Mouse (Mus musculus): ENCODE data around the gene Gpr68. TPM values are rescaled to one million over a fixed set of nuclear protein-coding genes. Genes with fewer than 3 reads are reported as not detected.
A peak's percentile ranks its signal among the peaks of the same experiment; 100 is the strongest.

Gene Gpr68
- polyA plus RNA-seq, 1 experiment, result 1.4 TPM

DNA sequence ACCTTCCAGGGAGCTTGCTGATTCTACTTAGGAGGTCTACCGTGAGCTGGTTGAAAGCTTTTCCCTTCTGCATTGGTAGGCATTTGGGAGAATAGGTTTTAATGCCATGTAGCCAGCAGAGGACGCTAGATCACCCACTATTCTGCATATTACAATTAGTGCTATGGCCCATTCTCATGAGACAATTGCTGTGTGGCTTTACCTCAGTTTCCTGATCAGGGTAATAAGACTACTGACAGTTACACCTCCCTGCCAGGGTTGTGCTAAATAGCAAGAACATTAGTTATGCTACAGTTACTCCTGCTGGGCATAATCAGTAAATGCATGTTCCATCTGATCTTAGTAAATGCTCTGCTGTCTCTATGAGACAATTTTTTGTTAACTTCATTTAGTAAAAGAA is 62.2 kb downstream of the Gpr68 start:
- Histone ChIP-seq H3K27ac (ENCODE audit: control insufficient read depth, insufficient read depth, low read depth, low read length, poor library complexity) (no peak overlapping the region), H3K4me3 (replicated peaks; ENCODE audit: control insufficient read depth, low read depth, low read length) (no peak overlapping the region), H3K4me1 (ENCODE audit: control insufficient read depth, insufficient read depth, low read length) (no peaks in the 10 kb centered on the region)
- TF ChIP-seq CTCF (IDR thresholded peaks at IDR 0.05; ENCODE audit: control insufficient read depth, insufficient read depth, low read length), result no peak
- no peak for TF ChIP-seq POLR2A (IDR thresholded peaks at IDR 0.05; ENCODE audit: borderline replicate concordance, control insufficient read depth, low read depth, low read length)
- WGBS, result 48% methylated on average over 2 of the region's 2 CpGs

DNA sequence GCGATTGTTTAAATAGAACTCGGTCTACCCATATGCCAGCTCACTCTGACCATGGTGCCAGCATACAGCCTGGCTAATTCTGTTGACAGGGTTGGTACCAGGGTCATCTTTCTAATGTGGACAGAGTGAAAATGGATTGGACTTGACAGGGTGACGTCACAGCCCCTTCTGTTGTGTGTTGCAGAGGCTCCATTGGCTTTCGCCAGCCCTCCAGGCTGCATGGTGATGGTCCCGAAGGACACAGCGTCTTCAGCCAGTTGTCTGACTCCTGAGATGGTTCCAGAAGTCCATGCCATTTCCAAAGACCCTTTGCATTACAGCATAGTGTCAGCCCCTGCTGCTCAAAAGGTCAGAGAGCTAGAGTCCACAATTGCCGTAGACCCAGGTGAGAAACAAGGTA is 63.5 kb downstream of the Gpr68 start:
- no peak overlapping the region for H3K4me3 ChIP-seq (replicated peaks; ENCODE audit: control insufficient read depth, low read depth, low read length)
- 84% methylated on average over 7 of the region's 7 CpGs for WGBS
- no peaks in the 10 kb centered on the region; the same call in 1 of the 2 replicates for H3K4me1 ChIP-seq (ENCODE audit: control insufficient read depth, insufficient read depth, low read length)
- TF ChIP-seq POLR2A (IDR thresholded peaks at IDR 0.05; ENCODE audit: borderline replicate concordance, control insufficient read depth, low read depth, low read length), result no peak
- no peak for TF ChIP-seq CTCF (IDR thresholded peaks at IDR 0.05; ENCODE audit: control insufficient read depth, insufficient read depth, low read length)
- H3K27ac ChIP-seq (ENCODE audit: control insufficient read depth, insufficient read depth, low read depth, low read length, poor library complexity), result no peak overlapping the region

DNA sequence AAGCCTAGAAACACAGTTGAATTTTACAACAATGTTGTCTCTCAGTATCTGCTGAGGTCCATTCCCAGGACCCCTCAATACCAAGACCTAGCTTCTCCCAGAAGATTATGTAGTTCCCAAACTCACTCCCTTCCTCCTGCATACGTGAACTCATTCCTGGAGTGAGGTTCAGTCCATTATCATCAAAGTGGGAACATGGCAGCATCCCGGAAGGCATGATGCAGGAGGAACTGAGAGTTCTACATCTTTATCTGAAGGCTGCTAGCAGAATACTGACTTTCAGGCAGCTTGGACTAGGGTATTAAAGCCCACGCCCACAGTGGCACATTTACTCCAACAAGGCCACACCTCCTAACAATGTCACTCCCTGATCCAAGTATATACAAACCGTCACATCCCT is 64.8 kb downstream of the Gpr68 start:
- peaks cover 6% of the 10 kb centered on the region for H3K4me1 ChIP-seq (ENCODE audit: control insufficient read depth, insufficient read depth, low read length)
- no peak for TF ChIP-seq CTCF (IDR thresholded peaks at IDR 0.05; ENCODE audit: control insufficient read depth, insufficient read depth, low read length)
- TF ChIP-seq POLR2A (IDR thresholded peaks at IDR 0.05; ENCODE audit: borderline replicate concordance, control insufficient read depth, low read depth, low read length), result no peak
- 81% methylated on average over 4 of the region's 4 CpGs for WGBS
- no peak overlapping the region for H3K27ac ChIP-seq (ENCODE audit: control insufficient read depth, insufficient read depth, low read depth, low read length, poor library complexity)
- no peak overlapping the region for H3K4me3 ChIP-seq (replicated peaks; ENCODE audit: control insufficient read depth, low read depth, low read length)

DNA sequence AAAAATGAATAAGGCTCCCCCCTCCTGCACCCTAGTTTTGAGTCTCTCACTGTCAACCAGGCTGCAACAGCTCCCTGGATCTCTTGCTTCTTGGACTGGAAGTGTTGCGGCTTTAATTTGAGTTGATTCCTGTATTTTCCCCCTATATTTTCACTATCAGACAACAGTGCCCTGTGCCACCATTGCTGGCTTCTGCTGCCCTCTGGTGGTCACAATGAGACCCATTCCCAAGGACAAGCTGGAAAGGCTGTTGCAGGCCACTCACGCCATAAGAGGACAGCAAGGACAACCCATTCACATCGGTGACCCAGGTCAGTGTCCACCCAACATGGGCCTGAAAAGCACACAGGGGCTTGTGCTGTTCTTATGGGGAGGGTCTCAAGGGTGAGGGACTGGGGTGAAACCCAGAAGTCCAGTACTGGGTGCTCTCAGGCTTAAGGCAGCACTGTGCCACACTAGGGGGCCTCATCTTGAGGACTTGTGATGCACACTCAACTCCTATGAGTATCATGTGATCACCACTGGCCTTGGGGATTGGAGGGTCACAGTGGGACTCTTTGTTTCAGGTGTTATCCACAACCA is 66.7 kb downstream of the Gpr68 start:
- WGBS, result 11% methylated on average over 3 of the region's 3 CpGs
- H3K27ac ChIP-seq (ENCODE audit: control insufficient read depth, insufficient read depth, low read depth, low read length, poor library complexity), result no peak overlapping the region
- no peak overlapping the region for H3K4me3 ChIP-seq (replicated peaks; ENCODE audit: control insufficient read depth, low read depth, low read length)
- peaks cover 10% of the 10 kb centered on the region for H3K4me1 ChIP-seq (ENCODE audit: control insufficient read depth, insufficient read depth, low read length)
- TF ChIP-seq CTCF (IDR thresholded peaks at IDR 0.05; ENCODE audit: control insufficient read depth, insufficient read depth, low read length) (peak; percentile 97), POLR2A (IDR thresholded peaks at IDR 0.05; ENCODE audit: borderline replicate concordance, control insufficient read depth, low read depth, low read length) (no peak)

DNA sequence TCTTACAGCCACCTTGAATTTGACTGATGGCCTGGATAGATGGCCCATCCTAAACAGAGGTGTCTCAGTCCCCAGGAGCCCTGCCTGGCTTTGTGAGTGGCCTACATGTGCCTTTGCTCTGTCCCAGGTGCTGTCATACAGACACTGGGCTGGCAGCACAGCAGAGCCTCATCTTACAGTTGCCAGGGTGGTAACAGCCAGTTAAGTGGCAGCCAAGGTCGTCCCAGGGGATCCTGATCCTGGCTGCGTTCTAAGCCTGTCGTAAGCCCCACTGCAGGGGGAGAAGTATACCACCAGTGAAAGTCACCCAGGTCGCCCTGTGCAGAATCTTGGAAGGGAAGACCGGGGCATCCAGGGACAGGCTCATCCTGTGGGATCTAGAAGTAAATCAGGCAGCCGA is 68.1 kb downstream of the Gpr68 start:
- Histone ChIP-seq H3K4me1 (ENCODE audit: control insufficient read depth, insufficient read depth, low read length) (peaks cover 12% of the 10 kb centered on the region), H3K4me3 (replicated peaks; ENCODE audit: control insufficient read depth, low read depth, low read length) (no peak overlapping the region), H3K27ac (ENCODE audit: control insufficient read depth, insufficient read depth, low read depth, low read length, poor library complexity) (no peak overlapping the region)
- TF ChIP-seq POLR2A (IDR thresholded peaks at IDR 0.05; ENCODE audit: borderline replicate concordance, control insufficient read depth, low read depth, low read length) (no peak), CTCF (IDR thresholded peaks at IDR 0.05; ENCODE audit: control insufficient read depth, insufficient read depth, low read length) (no peak)
- WGBS, result 89% methylated on average over 6 of the region's 6 CpGs

DNA sequence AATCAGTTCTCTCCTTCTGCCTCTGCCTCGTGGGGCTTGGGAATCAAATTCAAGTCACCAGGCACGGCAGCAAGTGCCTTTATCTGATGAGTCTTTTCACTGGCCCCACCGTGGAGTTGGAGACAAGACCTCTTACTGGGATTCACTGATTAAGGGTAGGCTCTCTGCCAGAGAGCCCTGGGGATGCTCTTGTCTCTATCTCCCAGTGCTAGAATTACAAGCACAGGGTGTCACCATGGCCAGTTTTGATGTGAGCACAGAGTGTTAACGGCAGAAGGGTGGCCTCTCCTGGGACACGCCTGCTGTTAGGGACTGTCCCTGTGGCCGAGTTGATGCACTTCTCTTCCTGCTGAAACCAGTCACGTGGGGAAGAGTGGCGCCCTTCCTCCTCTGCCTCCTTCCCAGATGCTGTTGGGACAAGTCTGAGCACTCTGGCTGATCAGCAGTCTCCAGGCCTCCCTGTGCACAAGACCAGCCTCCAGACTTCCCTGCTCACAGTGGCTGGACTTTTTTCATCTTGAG is 68.9 kb downstream of the Gpr68 start:
- no peak for TF ChIP-seq POLR2A (IDR thresholded peaks at IDR 0.05; ENCODE audit: borderline replicate concordance, control insufficient read depth, low read depth, low read length)
- peak; percentile 1; the same call in 1 of the 2 replicates for TF ChIP-seq CTCF (IDR thresholded peaks at IDR 0.05; ENCODE audit: control insufficient read depth, insufficient read depth, low read length)
- Histone ChIP-seq H3K4me3 (replicated peaks; ENCODE audit: control insufficient read depth, low read depth, low read length) (no peak overlapping the region), H3K4me1 (ENCODE audit: control insufficient read depth, insufficient read depth, low read length) (peaks cover 12% of the 10 kb centered on the region), H3K27ac (ENCODE audit: control insufficient read depth, insufficient read depth, low read depth, low read length, poor library complexity) (peak overlapping the region; percentile 24; the same call in 1 of the 2 replicates)
- WGBS, result 21% methylated on average over 8 of the region's 8 CpGs

DNA sequence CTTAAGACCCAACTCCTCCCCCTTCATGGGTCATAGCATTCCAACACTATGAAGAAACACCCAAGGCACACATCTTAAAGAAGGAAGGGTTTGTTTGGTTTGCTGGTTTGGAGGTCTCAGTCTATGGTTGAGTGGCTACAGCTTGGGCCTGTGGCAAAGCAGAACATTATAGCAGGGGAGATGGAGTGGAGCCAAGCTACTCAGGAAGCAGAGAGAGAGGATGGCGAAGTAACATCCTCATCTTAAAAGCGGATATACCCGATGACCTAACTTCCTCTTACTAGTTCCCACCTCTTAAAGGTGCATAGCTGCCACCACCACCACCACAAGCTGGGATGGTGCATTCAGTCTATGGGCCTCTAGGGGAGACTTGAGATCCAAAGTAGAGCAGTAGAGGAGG is 70.8 kb downstream of the Gpr68 start:
- 4% methylated on average over 3 of the region's 3 CpGs for WGBS
- TF ChIP-seq POLR2A (IDR thresholded peaks at IDR 0.05; ENCODE audit: borderline replicate concordance, control insufficient read depth, low read depth, low read length) (no peak), CTCF (IDR thresholded peaks at IDR 0.05; ENCODE audit: control insufficient read depth, insufficient read depth, low read length) (no peak; the same call in 1 of the 2 replicates)
- H3K4me1 ChIP-seq (ENCODE audit: control insufficient read depth, insufficient read depth, low read length), result peaks cover 14% of the 10 kb centered on the region
- peak overlapping the region; percentile 87 for H3K27ac ChIP-seq (ENCODE audit: control insufficient read depth, insufficient read depth, low read depth, low read length, poor library complexity)
- peak overlapping the region; percentile 54 for H3K4me3 ChIP-seq (replicated peaks; ENCODE audit: control insufficient read depth, low read depth, low read length)

DNA sequence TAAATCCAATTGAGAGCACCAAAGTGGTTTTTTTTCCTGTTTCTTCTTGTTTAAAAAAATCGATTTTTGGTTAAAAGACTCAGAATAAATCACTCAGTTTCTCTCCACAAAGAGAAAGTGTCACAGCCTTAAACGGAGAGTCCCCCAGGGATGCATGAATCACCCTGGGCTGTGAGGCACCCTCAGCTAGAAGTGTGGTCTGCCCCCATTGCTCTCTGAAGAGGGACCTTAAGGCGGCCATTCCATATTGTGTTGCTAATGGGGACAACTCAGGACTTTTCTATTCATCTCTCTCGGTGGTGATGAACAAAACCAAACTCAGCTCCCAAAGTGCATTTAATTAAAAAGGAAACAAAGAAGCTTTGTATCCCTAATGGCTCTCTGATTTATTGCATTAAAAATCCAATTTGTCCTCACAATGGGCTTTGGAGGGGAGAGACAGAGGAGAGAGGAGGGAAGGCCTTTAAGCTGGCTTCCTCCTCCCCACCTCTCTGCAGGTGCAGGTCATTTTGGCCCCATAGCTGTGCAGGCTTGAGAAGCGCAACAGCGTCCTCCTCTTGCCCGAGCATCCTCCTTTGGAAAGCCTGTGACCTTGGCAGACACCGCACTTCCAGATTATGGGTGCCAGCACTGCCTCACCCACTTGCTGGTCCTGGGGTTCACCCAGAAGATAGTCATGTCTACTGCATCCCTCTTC is 76.2 kb downstream of the Gpr68 start:
- TF ChIP-seq CTCF (IDR thresholded peaks at IDR 0.05; ENCODE audit: control insufficient read depth, insufficient read depth, low read length), result no peak
- TF ChIP-seq POLR2A (IDR thresholded peaks at IDR 0.05; ENCODE audit: borderline replicate concordance, control insufficient read depth, low read depth, low read length), result no peak
- Histone ChIP-seq H3K4me1 (ENCODE audit: control insufficient read depth, insufficient read depth, low read length) (peaks cover 4% of the 10 kb centered on the region), H3K27ac (ENCODE audit: control insufficient read depth, insufficient read depth, low read depth, low read length, poor library complexity) (no peak overlapping the region), H3K4me3 (replicated peaks; ENCODE audit: control insufficient read depth, low read depth, low read length) (no peak overlapping the region)
- WGBS, result 87% methylated on average over 8 of the region's 8 CpGs

Data from bone marrow, adult 2 months (tissue).